Mouse (Mus musculus): ENCODE measurements around the gene Slc27a3. TPM values are rescaled to one million over a fixed set of nuclear protein-coding genes. Genes with fewer than 3 reads are reported as not detected.
A peak's percentile ranks its signal among the peaks of the same experiment; 100 is the strongest.

The Slc27a3 gene
- 52.9 and 55.5 TPM in 2 replicates for polyA plus RNA-seq (2012; rRNA removed)

- TF ChIP-seq CTCF (IDR thresholded peaks at IDR 0.05; ENCODE audit: borderline replicate concordance, extremely low read depth, insufficient read depth, insufficient read length) (no peak), POLR2A (IDR thresholded peaks at IDR 0.05; ENCODE audit: borderline replicate concordance, extremely low read depth, insufficient read depth, insufficient read length, poor library complexity, severe bottlenecking) (0 out of 2 replicates have a peak, but pooled peaks have one; percentile 17)
Observed at GRCm38 (mm10) chr3:90389511-90390490, at the start of gene Slc27a3. Gene Slc27a3 (minus strand): TSS chr3:90389938.

GRCm38 (mm10) chr3:90437131-90437530 lies 47.4 kb upstream of the Slc27a3 start:
- DNase-seq (ENCODE audit: low read depth): no peak
- no peak for TF ChIP-seq CTCF (IDR thresholded peaks at IDR 0.05; ENCODE audit: borderline replicate concordance, extremely low read depth, insufficient read depth, insufficient read length)
- TF ChIP-seq POLR2A (IDR thresholded peaks at IDR 0.05; ENCODE audit: borderline replicate concordance, extremely low read depth, insufficient read depth, insufficient read length, poor library complexity, severe bottlenecking): no peak

More at GRCm38 (mm10) chr3:90389511-90390490, at the start of gene Slc27a3:
- DNase-seq (ENCODE audit: low read depth): peak; percentile 76

DNA sequence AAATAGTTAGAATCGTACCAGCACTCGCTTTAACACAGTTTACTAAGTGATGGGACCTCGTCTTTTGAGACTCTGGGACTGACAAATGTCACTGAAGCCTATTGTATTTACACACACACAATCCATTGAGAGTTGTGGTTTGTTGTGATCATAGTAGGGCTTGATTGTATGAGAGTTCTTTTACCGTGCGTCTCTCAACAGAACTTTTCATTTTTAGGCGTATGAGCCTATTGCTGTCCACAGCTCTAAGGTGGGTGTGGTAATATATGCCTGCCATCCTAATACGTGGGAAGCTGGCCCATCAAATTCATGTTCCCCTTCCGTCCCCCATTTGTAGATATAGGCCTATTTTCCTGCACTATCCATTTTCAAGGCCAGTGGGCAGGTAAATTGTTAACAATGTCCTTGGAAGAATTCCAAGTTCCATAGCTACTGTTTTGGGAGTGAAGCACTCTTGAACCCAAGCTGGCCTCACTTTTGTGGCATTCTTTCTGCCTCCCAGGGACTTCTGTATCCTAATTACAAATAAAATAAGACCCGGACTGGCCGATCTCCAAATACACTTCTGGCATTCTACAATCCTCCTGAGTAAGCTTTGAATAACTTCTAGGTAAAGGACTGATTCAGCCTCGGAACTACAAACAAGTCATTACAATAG lies 44.5 kb upstream of the Slc27a3 start:
- no peak for DNase-seq (ENCODE audit: low read depth)
- TF ChIP-seq CTCF (IDR thresholded peaks at IDR 0.05; ENCODE audit: borderline replicate concordance, extremely low read depth, insufficient read depth, insufficient read length): no peak

GRCm38 (mm10) chr3:90433381-90434020 lies 43.8 kb upstream of the Slc27a3 start, which contains the start of gene Ints3:
Gene Ints3 (minus strand): TSS chr3:90433622.
- DNase-seq (ENCODE audit: low read depth): peak; percentile 100
- TF ChIP-seq POLR2A (IDR thresholded peaks at IDR 0.05; ENCODE audit: borderline replicate concordance, extremely low read depth, insufficient read depth, insufficient read length, poor library complexity, severe bottlenecking) (peak; percentile 67; the same call in 1 of the 2 replicates), CTCF (IDR thresholded peaks at IDR 0.05; ENCODE audit: borderline replicate concordance, extremely low read depth, insufficient read depth, insufficient read length) (no peak)

- no peak for DNase-seq (ENCODE audit: low read depth)
- no peak for TF ChIP-seq POLR2A (IDR thresholded peaks at IDR 0.05; ENCODE audit: borderline replicate concordance, extremely low read depth, insufficient read depth, insufficient read length, poor library complexity, severe bottlenecking)
- no peak for TF ChIP-seq CTCF (IDR thresholded peaks at IDR 0.05; ENCODE audit: borderline replicate concordance, extremely low read depth, insufficient read depth, insufficient read length)
Observed at GRCm38 (mm10) chr3:90432811-90433219, 43.1 kb upstream of the Slc27a3 start.

- DNase-seq (ENCODE audit: low read depth): no peak
- TF ChIP-seq POLR2A (IDR thresholded peaks at IDR 0.05; ENCODE audit: borderline replicate concordance, extremely low read depth, insufficient read depth, insufficient read length, poor library complexity, severe bottlenecking) (no peak), CTCF (IDR thresholded peaks at IDR 0.05; ENCODE audit: borderline replicate concordance, extremely low read depth, insufficient read depth, insufficient read length) (no peak)
Observed at GRCm38 (mm10) chr3:90432348-90432747, 42.6 kb upstream of the Slc27a3 start.

DNA sequence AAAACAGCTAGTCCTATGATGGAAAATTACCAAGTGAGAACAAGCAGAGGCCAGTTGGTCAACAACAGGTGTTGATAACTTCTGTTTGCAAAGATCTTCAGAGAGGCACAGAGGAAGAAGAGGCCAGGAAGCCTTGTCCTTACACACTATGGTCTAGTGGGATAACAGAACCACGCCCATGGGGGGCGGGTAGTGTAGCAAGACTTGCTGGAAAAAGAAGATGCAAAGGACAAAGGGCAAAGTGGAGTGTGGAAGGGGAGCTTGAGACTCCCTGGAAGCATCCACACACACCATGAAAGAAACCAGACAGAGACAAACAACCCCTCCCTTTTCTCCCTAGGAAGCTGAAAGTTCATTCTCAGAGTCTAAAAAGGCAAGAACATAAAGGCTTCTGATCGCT lies 39.8 kb upstream of the Slc27a3 start:
- no peak for DNase-seq (ENCODE audit: low read depth)
- no peak for TF ChIP-seq POLR2A (IDR thresholded peaks at IDR 0.05; ENCODE audit: borderline replicate concordance, extremely low read depth, insufficient read depth, insufficient read length, poor library complexity, severe bottlenecking)
- no peak for TF ChIP-seq CTCF (IDR thresholded peaks at IDR 0.05; ENCODE audit: borderline replicate concordance, extremely low read depth, insufficient read depth, insufficient read length)

GRCm38 (mm10) chr3:90428186-90428585 lies 38.4 kb upstream of the Slc27a3 start:
- no peak for DNase-seq (ENCODE audit: low read depth)
- TF ChIP-seq CTCF (IDR thresholded peaks at IDR 0.05; ENCODE audit: borderline replicate concordance, extremely low read depth, insufficient read depth, insufficient read length) (no peak), POLR2A (IDR thresholded peaks at IDR 0.05; ENCODE audit: borderline replicate concordance, extremely low read depth, insufficient read depth, insufficient read length, poor library complexity, severe bottlenecking) (no peak)

- DNase-seq (ENCODE audit: low read depth): no peak
- TF ChIP-seq POLR2A (IDR thresholded peaks at IDR 0.05; ENCODE audit: borderline replicate concordance, extremely low read depth, insufficient read depth, insufficient read length, poor library complexity, severe bottlenecking) (no peak), CTCF (IDR thresholded peaks at IDR 0.05; ENCODE audit: borderline replicate concordance, extremely low read depth, insufficient read depth, insufficient read length) (no peak)
Observed at GRCm38 (mm10) chr3:90427574-90427973, 37.8 kb upstream of the Slc27a3 start.

DNA sequence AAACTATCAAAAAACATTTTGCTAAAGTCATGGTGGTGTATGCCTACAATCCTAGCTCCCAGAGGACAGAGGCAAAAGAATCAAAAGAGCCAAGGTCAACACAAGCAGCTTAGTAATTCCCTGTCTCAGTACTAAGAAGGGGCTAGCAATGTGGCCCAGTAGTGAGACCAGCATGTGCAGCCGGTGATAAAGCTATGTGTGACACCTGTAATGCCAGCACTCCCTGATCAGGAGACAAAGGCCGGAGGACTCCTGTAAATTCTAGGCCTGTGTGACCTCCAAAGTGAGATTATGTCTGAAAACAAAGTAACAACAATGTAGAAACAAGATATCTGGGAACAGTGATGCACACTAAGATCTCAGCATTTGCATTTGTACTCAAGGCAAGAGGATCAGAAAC lies 35.8 kb upstream of the Slc27a3 start:
- no peak for DNase-seq (ENCODE audit: low read depth)
- TF ChIP-seq CTCF (IDR thresholded peaks at IDR 0.05; ENCODE audit: borderline replicate concordance, extremely low read depth, insufficient read depth, insufficient read length): no peak
- no peak for TF ChIP-seq POLR2A (IDR thresholded peaks at IDR 0.05; ENCODE audit: borderline replicate concordance, extremely low read depth, insufficient read depth, insufficient read length, poor library complexity, severe bottlenecking)

GRCm38 (mm10) chr3:90423549-90423948 lies 33.8 kb upstream of the Slc27a3 start:
- TF ChIP-seq POLR2A (IDR thresholded peaks at IDR 0.05; ENCODE audit: borderline replicate concordance, extremely low read depth, insufficient read depth, insufficient read length, poor library complexity, severe bottlenecking) (no peak), CTCF (IDR thresholded peaks at IDR 0.05; ENCODE audit: borderline replicate concordance, extremely low read depth, insufficient read depth, insufficient read length) (no peak)
- DNase-seq (ENCODE audit: low read depth): no peak

All from brain, embryonic 14.5 days (tissue).